In the genomic region with DNA sequence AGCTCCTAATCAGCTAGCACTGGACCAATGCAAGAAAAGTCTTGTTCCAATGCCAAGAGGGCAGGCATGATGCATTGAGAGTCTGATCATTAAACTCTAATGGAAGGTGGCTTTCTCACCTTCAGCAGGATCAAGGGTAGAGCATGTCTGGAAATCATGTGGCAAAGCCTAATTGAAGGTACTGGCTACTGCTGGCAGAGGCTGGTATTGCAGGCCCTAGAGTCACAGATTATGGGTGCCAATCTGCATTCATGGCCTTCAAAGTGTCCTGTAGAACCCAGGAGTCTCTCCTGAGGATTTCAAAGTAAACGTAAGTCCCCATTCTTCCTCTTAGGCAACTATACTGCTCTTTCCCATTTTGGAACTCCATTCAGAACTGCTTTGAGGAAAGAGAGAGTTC, we compare ENCODE assay signal across 29 mouse cellular contexts. TPM values are rescaled to one million over a fixed set of nuclear protein-coding genes. Genes with fewer than 3 reads are reported as not detected.
DNase-seq lines count a peak whose midpoint lies in the region; ATAC-seq and TF ChIP-seq lines count a peak whose summit lies in the region.
"Had no signal": no experiment of that assay in that cellular context is flagged by ENCODE, and none has a peak within 500 bp of the region (broad histone marks: within the 10 kb centered on the region; RNA-seq: fewer than 3 reads in every experiment).

No protein-coding gene starts in this region.

- H3K9me3 ChIP-seq in midbrain, postnatal 0 days (ENCODE audit: low read length) = no peaks in the 10 kb centered on the region
- H3K9me3 ChIP-seq in midbrain, embryonic 10.5 days (replicated peaks) = no peaks in the 10 kb centered on the region
- no peaks in the 10 kb centered on the region for H3K9me3 ChIP-seq in stomach, postnatal 0 days (ENCODE audit: control insufficient read depth, low read length)
- H3K9me3 ChIP-seq: forebrain, embryonic 12.5 days; liver, embryonic 15.5 days; midbrain, embryonic 15.5 days had no signal

- H3K27ac ChIP-seq in heart, adult 2 months = no peak overlapping the region
- H3K27ac ChIP-seq in left cerebral cortex, adult 2 months = no peak overlapping the region
- no peak overlapping the region for H3K27ac ChIP-seq in midbrain, postnatal 0 days (ENCODE audit: low read depth, low read length)
- no peak overlapping the region for H3K27ac ChIP-seq in midbrain, embryonic 10.5 days (replicated peaks)
- no peak overlapping the region for H3K27ac ChIP-seq in stomach, postnatal 0 days (replicated peaks)
- H3K27ac ChIP-seq: forebrain, embryonic 12.5 days; hindbrain, embryonic 14.5 days; liver, embryonic 15.5 days; midbrain, embryonic 15.5 days had no signal

- no peak for ATAC-seq in midbrain, postnatal 0 days (ENCODE audit: low FRiP score)
- no peak for ATAC-seq in stomach, postnatal 0 days (ENCODE audit: low FRiP score, low TSS enrichment)
- ATAC-seq: inflammation-experienced regulatory T-cells, adult 6 months; midbrain, embryonic 15.5 days had no signal

- no peaks in the 10 kb centered on the region for H3K36me3 ChIP-seq in heart, adult 2 months (ENCODE audit: control insufficient read depth, insufficient read depth, low read length)
- H3K36me3 ChIP-seq in midbrain, postnatal 0 days (ENCODE audit: insufficient read depth, low read length) = no peaks in the 10 kb centered on the region
- no peaks in the 10 kb centered on the region for H3K36me3 ChIP-seq in midbrain, embryonic 10.5 days
- H3K36me3 ChIP-seq in stomach, postnatal 0 days (ENCODE audit: control insufficient read depth, insufficient read depth, low read length) = no peaks in the 10 kb centered on the region
- H3K36me3 ChIP-seq: forebrain, embryonic 12.5 days; liver, embryonic 15.5 days; midbrain, embryonic 15.5 days had no signal

- WGBS in heart, adult 2 months = 93% methylated on average over 1 of the region's 1 CpGs
- WGBS in midbrain, postnatal 0 days = 87% methylated on average over 1 of the region's 1 CpGs
- WGBS in midbrain, embryonic 10.5 days = 97% methylated on average over 1 of the region's 1 CpGs
- WGBS in stomach, postnatal 0 days = 100% methylated on average over 1 of the region's 1 CpGs

- peaks cover 3% of the 10 kb centered on the region for H3K4me1 ChIP-seq in heart, adult 2 months (ENCODE audit: control insufficient read depth, insufficient read depth, low read length)
- no peaks in the 10 kb centered on the region for H3K4me1 ChIP-seq in midbrain, postnatal 0 days (ENCODE audit: insufficient read depth, low read length)
- H3K4me1 ChIP-seq in midbrain, embryonic 10.5 days = no peaks in the 10 kb centered on the region
- no peaks in the 10 kb centered on the region for H3K4me1 ChIP-seq in stomach, postnatal 0 days (replicated peaks; ENCODE audit: control insufficient read depth, insufficient read depth)
- H3K4me1 ChIP-seq: forebrain, embryonic 12.5 days; liver, embryonic 15.5 days; midbrain, embryonic 15.5 days had no signal

- TF ChIP-seq EP300 in heart, adult 2 months (IDR thresholded peaks at IDR 0.05; ENCODE audit: insufficient read depth, low read depth, low read length) = no peak
- no peak for TF ChIP-seq EP300 in stomach, postnatal 0 days (optimal IDR thresholded peaks at IDR 0.05)

- H3K4me3 ChIP-seq in heart, adult 2 months = no peak overlapping the region
- no peak overlapping the region for H3K4me3 ChIP-seq in left cerebral cortex, adult 2 months
- no peak overlapping the region for H3K4me3 ChIP-seq in midbrain, postnatal 0 days (ENCODE audit: low read depth, low read length)
- H3K4me3 ChIP-seq in midbrain, embryonic 10.5 days = no peak overlapping the region
- no peak overlapping the region for H3K4me3 ChIP-seq in stomach, postnatal 0 days (ENCODE audit: low read depth, low read length)
- H3K4me3 ChIP-seq: erythroblast, embryonic 14.5 days; forebrain, embryonic 12.5 days; liver, embryonic 15.5 days; midbrain, embryonic 15.5 days had no signal

- no peak for DNase-seq in heart, adult 2 months
- no peak for DNase-seq in heart, postnatal 4 days
- DNase-seq in left cerebral cortex, adult 2 months (ENCODE audit: extremely low spot score in 1 of 2, low spot score in 2 of 2) = no peak
- DNase-seq in left cerebral cortex, postnatal 36 days (ENCODE audit: low spot score in 2 of 2) = no peak
- DNase-seq in midbrain, postnatal 0 days (ENCODE audit: low spot score) = no peak
- no peak for DNase-seq in midbrain, embryonic 10.5 days (ENCODE audit: low spot score)
- no peak for DNase-seq in stomach, postnatal 0 days (ENCODE audit: low spot score)
- no peak for DNase-seq in urinary bladder, adult 2 months (ENCODE audit: low spot score)
- DNase-seq: adrenal gland, postnatal 14 days; cerebellum, adult 18-20 months; cerebellum, postnatal 10 days; gastrocnemius, postnatal 14 days; heart, adult 11 months; heart, postnatal 36 days; kidney, adult 2 months; left cerebral cortex, postnatal 4 days; lung, postnatal 14 days; spleen, adult 18-20 months; thymus, adult 18-20 months; thymus, postnatal 25 days had no signal

- no peaks in the 10 kb centered on the region for H3K27me3 ChIP-seq in heart, adult 2 months (ENCODE audit: control insufficient read depth, insufficient read depth, low read length)
- H3K27me3 ChIP-seq in midbrain, postnatal 0 days (ENCODE audit: insufficient read depth, low read length) = no peaks in the 10 kb centered on the region
- no peaks in the 10 kb centered on the region for H3K27me3 ChIP-seq in midbrain, embryonic 10.5 days (ENCODE audit: low read depth, poor library complexity, severe bottlenecking)
- no peaks in the 10 kb centered on the region for H3K27me3 ChIP-seq in stomach, postnatal 0 days (ENCODE audit: control insufficient read depth, insufficient read depth, low read length)
- H3K27me3 ChIP-seq: forebrain, embryonic 12.5 days; liver, embryonic 15.5 days; midbrain, embryonic 15.5 days had no signal

- intact Hi-C loops in heart, adult 2 months (cut with DNase I) = no loop called here
- intact Hi-C loops in left cerebral cortex, adult 2 months (cut with DNase I) = no loop called here
- intact Hi-C loops in left cerebral cortex, postnatal 36 days (cut with DNase I) = no loop called here

- no peak overlapping the region for H3K9ac ChIP-seq in heart, adult 2 months (ENCODE audit: low read depth, low read length)
- no peak overlapping the region for H3K9ac ChIP-seq in midbrain, postnatal 0 days (replicated peaks; ENCODE audit: low read length, poor library complexity, severe bottlenecking)
- H3K9ac ChIP-seq in stomach, postnatal 0 days (ENCODE audit: low read length) = no peak overlapping the region
- H3K9ac ChIP-seq: forebrain, embryonic 12.5 days; hindbrain, embryonic 14.5 days; liver, embryonic 15.5 days; midbrain, embryonic 15.5 days had no signal

- no peak overlapping the region for H3K4me2 ChIP-seq in midbrain, postnatal 0 days (ENCODE audit: low read depth, low read length, poor library complexity, severe bottlenecking)
- no peak overlapping the region for H3K4me2 ChIP-seq in stomach, postnatal 0 days (replicated peaks; ENCODE audit: low read depth)
- H3K4me2 ChIP-seq: forebrain, embryonic 12.5 days; heart, embryonic 11.5 days; hindbrain, embryonic 14.5 days; liver, embryonic 15.5 days; midbrain, embryonic 15.5 days had no signal

- no peaks in the 10 kb centered on the region for H3K79me2 ChIP-seq in heart, adult 2 months (replicated peaks; ENCODE audit: control insufficient read depth, insufficient read depth, low read length)

- no peak for TF ChIP-seq POLR2A in heart, adult 2 months (IDR thresholded peaks at IDR 0.05; ENCODE audit: insufficient read depth, low read depth, low read length)

- peak; percentile 33 for TF ChIP-seq CTCF in heart, adult 2 months (IDR thresholded peaks at IDR 0.05)
- TF ChIP-seq CTCF in left cerebral cortex, adult 2 months (IDR thresholded peaks at IDR 0.05) = peak; percentile 4; the same call in 1 of the 2 replicates
- TF ChIP-seq CTCF in midbrain, postnatal 0 days (IDR thresholded peaks at IDR 0.05) = peak; percentile 18; the same call in 1 of the 2 replicates
- TF ChIP-seq CTCF in stomach, postnatal 0 days (IDR thresholded peaks at IDR 0.05; ENCODE audit: low read depth) = peak; percentile 35; the same call in 1 of the 2 replicates

RNA-seq across cellular contexts. Expression of a gene that starts 14.8 kb away (rescaled TPM):
- not detected for total RNA-seq in heart, adult 2 months (2021)
- polyA plus RNA-seq in heart, adult 2 months (2012; rRNA removed) = 0.90 TPM in 1 of 2 replicates, not detected in the other
- total RNA-seq in heart, postnatal 4 days (2021) = under 1 TPM in 1 of 2 experiments, not detected in 1; 0.11 TPM
- total RNA-seq in left cerebral cortex, adult 2 months (2021) = under 1 TPM in 1 of 2 experiments, not detected in 1; 0.23 TPM
- not detected for total RNA-seq in left cerebral cortex, postnatal 36 days (2021)
- 0.55 and 0.71 TPM in 2 replicates for total RNA-seq in midbrain, postnatal 0 days (2014; rRNA removed)
- 1.1 and 1.3 TPM in 2 replicates for polyA plus RNA-seq in midbrain, postnatal 0 days (2015; fragmentation: Nextera tagmentation; extraction: Ambion mirVana)
- polyA plus RNA-seq in midbrain, embryonic 10.5 days (2016; fragmentation: Nextera tagmentation; extraction: Ambion mirVana) = 0.63 and 0.87 TPM in 2 replicates
- 19.9 and 21.7 TPM in 2 replicates for polyA plus RNA-seq in stomach, postnatal 0 days (2015; fragmentation: Nextera tagmentation; extraction: Ambion mirVana)
- polyA plus RNA-seq in urinary bladder, adult 2 months (2012; rRNA removed) = 0.04 and 0.16 TPM in 2 replicates
- total RNA-seq: gastrocnemius, postnatal 14 days; heart, postnatal 36 days; neutrophil, adult 5-6 weeks had no signal
- polyA plus RNA-seq: cortical plate, adult 2 months; erythroblast, embryonic 14.5 days; inflammation-experienced regulatory T-cells, adult 6 months had no signal
